Mouse (Mus musculus) liver, adult 2 months (tissue): Measurements from ENCODE around the gene Qsox1. TPM values are rescaled to one million over a fixed set of nuclear protein-coding genes. Genes with fewer than 3 reads are reported as not detected.
A peak's percentile ranks its signal among the peaks of the same experiment; 100 is the strongest.

Experiments
- DNase-seq: peaks from one replicate; pipeline ENCODE4 v3.0.0-alpha.2; 2011; ENCODE audit warnings: low read depth, low spot score; ENCODE audit errors: extremely low read depth
- H3K27ac ChIP-seq: fragments of 200-500 bp; replicated peaks from 2 replicates; pipeline ENCODE4 v1.5.1; 2012; ENCODE audit warnings: low read depth, mild to moderate bottlenecking, control low read depth, inconsistent platforms, low read length; ENCODE audit not compliant: insufficient read depth
- H3K27me3 ChIP-seq: fragments of 200-500 bp; 2 replicates; pipeline ENCODE4 v1.6.1; 2012; ENCODE audit warnings: mild to moderate bottlenecking, moderate library complexity, low read length, inconsistent platforms; ENCODE audit not compliant: control insufficient read depth, insufficient read depth
- H3K36me3 ChIP-seq: fragments of 200-500 bp; 2 replicates; pipeline ENCODE4 v1.6.1; 2012; ENCODE audit warnings: low read length, inconsistent platforms; ENCODE audit not compliant: control insufficient read depth, insufficient read depth
- H3K4me1 ChIP-seq: fragments of 200-500 bp; 2 replicates; pipeline ENCODE4 v1.6.1; 2011; ENCODE audit warnings: low read length; ENCODE audit not compliant: control insufficient read depth, insufficient read depth
- H3K4me3 ChIP-seq: fragments of 200-500 bp; 2 replicates; pipeline ENCODE4 v1.5.1; 2011; ENCODE audit warnings: low read depth, mild to moderate bottlenecking, control low read depth, low read length, moderate library complexity; ENCODE audit not compliant: insufficient read depth
- H3K79me2 ChIP-seq: fragments of 200-500 bp; 2 replicates; pipeline ENCODE4 v1.6.1; 2012; ENCODE audit warnings: inconsistent platforms, mild to moderate bottlenecking, low read length, moderate library complexity; ENCODE audit not compliant: control insufficient read depth, insufficient read depth
- H3K9ac ChIP-seq: fragments of 200-500 bp; 2 replicates; pipeline ENCODE4 v1.6.1; 2012; ENCODE audit warnings: low read depth, mild to moderate bottlenecking, control low read depth, inconsistent platforms, low read length
- CTCF ChIP-seq: fragments of 200-500 bp; IDR thresholded peaks from 2 replicates; pipeline ENCODE4 v1.5.1; 2011; ENCODE audit warnings: low read depth, low read length, control low read depth
- POLR2A ChIP-seq: fragments of 200-500 bp; IDR thresholded peaks from 2 replicates; pipeline ENCODE4 v1.6.1; 2011; ENCODE audit warnings: low read length, control low read depth; ENCODE audit not compliant: insufficient read depth; ENCODE audit errors: extremely low read depth
- WGBS: fragments of 180-500 bp; shearing (Covaris S2); methylation state at CpG from one replicate; pipeline ENCODE4 v1.1.7; 2018; 5-methylcytosine and 5-hydroxymethylcytosine counted together
- polyA plus RNA-seq: library from polyadenylated mRNA; depleted of rRNA; stranded (reverse); fragments of >200 nt; gene quantifications from 2 replicates; pipeline ENCODE4 v1.2.3, GENCODE M21; 2012; rRNA removed
- total RNA-seq: library from RNA; depleted of rRNA; stranded (reverse); fragments of >200 nt; gene quantifications from 2 replicates; pipeline ENCODE4 v1.2.3, GENCODE M21; 2014; rRNA removed

The Qsox1 gene
- total RNA-seq (221 and 249 TPM in 2 replicates), polyA plus RNA-seq (475 and 543 TPM in 2 replicates)

DNA sequence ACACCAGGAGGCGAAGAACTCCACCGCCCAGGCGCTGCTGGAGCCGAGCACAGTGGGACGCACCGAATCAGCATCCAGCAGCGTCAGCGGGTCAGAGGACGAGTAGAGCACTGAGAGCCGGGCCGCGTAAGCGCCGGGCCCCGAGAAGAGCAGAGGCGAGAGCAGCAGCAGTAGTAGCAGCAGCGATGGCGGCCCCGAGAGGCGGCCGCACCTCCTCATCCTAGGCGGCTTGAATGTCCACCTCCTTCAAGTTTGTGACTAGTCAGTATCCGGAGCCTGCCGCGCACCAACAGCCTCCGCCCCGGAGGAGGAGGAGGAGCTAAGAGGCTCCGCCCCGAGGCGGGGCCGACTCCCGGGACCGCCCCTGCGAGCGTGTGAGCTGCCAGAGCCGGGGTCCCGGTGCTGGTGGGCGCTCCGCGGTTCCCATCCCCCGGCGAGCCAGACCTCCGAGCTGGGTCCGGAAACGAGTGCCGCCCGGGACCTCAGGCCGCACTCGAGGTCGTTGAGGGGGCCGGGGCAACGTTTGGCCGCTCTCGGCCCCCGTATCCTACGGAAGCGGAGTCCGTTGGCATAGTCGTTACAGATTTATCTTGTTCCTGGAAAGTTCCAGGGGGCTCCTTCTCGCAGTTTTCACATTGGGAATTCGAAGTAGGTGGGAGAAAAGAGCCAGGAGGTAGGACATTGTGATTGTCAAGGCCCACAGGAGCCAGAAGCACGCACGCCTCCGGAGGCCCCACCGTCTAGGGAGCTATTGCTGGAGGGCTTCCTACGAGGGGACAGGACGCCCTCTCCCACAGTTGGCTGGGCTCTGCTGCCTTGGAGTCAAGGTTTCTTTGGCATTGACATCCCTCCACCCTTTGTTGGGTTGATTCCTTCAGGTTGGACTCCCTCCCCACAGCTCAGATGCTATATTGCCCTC is at the start of gene Qsox1:
Gene Qsox1 (minus strand): TSS at position 309 of the 919 bp plus-strand sequence.
- Histone ChIP-seq H3K27ac (peak within 1 kb of the TSS; percentile 76), H3K4me3 (peak within 1 kb of the TSS; percentile 97), H3K27me3 (no peaks in the 10 kb centered on the region), H3K36me3 (no peaks in the 10 kb centered on the region), H3K9ac (peak within 1 kb of the TSS; percentile 89), H3K79me2 (peaks cover 16% of the 10 kb centered on the region), H3K4me1 (peaks cover 16% of the 10 kb centered on the region)
- WGBS, result under 1% methylated on average over 66 of the region's 67 CpGs
- TF ChIP-seq POLR2A (peak; percentile 95), CTCF (no peak)
- DNase-seq, result peak; percentile 73

DNA sequence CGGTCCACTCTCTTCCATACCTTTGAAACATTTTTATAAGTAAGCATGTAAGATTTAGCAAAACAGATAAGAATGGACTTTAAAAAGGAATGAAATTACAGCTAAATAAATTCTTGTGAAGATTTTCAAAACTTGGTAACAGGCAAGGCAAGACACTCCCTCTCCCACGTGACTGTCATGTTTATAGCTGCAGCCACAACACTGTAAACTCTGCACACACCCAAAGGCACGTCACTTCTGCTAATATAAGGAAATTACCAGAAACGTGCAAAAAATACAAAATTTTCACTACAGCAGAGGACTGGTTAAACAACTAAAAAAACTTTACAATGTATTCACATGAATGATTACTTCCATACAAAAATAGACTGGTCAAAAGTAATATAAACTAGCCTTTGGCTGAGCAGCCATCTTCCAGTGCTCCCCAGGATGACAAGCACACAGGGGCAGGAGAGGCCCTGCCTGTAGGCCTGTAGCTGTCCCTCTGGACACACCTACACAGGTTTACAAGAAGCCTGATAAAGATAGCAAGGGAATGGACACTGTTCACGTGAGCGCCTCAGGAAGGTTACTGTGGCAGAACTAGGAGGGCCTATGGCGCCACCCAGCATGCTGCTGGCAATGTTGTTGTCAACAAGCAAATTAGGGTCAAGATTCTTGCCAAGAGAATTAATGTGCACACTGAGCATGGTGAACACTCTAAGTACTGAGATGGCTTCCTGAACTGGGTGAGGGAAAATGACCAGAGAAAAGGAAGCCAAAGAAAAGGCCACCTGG is 42.4 kb upstream of the Qsox1 start:
- peak; percentile 82 for DNase-seq
- WGBS, result 70% methylated on average over 7 of the region's 7 CpGs
- peaks cover 43% of the 10 kb centered on the region for H3K36me3 ChIP-seq

DNA sequence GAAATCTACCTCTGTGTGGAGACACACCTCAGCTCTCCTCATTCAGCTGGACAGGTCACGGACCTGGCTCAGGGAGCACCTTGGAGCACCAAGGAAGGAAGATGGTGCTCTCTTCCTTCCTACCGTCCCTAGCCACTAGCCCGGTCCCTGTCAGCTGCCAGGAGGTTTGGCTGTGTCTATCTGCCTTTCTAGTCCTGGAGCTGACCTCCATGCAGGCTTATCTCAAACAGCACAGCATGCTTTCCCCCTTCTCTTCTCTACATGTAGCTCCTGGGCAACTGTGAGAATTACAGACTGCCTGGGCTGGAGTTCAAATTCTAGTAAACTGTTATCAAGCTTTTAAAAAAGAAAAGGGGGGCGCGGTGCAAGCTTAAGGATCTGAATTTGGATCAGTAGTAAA is 40.3 kb upstream of the Qsox1 start:
- H3K27me3 ChIP-seq, result no peaks in the 10 kb centered on the region
- H3K36me3 ChIP-seq, result peaks cover 36% of the 10 kb centered on the region
- no peak overlapping the region for H3K4me3 ChIP-seq
- DNase-seq, result no peak
- no peak overlapping the region for H3K9ac ChIP-seq
- no peak for TF ChIP-seq POLR2A
- TF ChIP-seq CTCF, result no peak
- H3K4me1 ChIP-seq, result no peaks in the 10 kb centered on the region; the same call in 1 of the 2 replicates
- 97% methylated on average over 5 of the region's 5 CpGs for WGBS
- H3K27ac ChIP-seq, result no peak overlapping the region
- peaks cover 4% of the 10 kb centered on the region; the same call in 1 of the 2 replicates for H3K79me2 ChIP-seq

More for the DNA sequence above, 42.4 kb upstream of the Qsox1 start:
- Histone ChIP-seq H3K4me3 (no peak overlapping the region), H3K27ac (no peak overlapping the region), H3K27me3 (no peaks in the 10 kb centered on the region), H3K4me1 (no peaks in the 10 kb centered on the region; the same call in 1 of the 2 replicates), H3K9ac (no peak overlapping the region), H3K79me2 (peaks cover 4% of the 10 kb centered on the region; the same call in 1 of the 2 replicates)
- TF ChIP-seq CTCF (peak; percentile 35), POLR2A (no peak)

DNA sequence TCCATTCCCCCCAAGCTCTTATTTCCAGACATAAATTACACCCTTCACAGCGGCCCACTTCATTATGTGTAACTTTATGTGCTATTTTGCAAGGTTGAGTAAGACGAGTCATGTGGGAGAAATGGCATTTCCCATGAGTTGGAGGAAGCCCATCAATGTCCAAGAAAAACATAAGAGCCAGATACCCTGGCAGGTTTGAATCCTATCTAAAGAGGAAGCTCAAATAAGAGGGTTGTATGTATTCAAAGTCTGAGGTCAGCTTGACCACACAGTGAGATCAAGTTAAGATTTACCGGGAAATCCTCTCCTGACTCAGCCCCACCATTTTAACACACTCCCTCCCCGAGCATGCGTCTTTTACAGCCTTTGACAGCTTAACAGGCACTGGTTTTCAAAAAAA is 31.5 kb upstream of the Qsox1 start:
- peaks cover 12% of the 10 kb centered on the region for H3K4me1 ChIP-seq
- DNase-seq, result no peak
- no peaks in the 10 kb centered on the region for H3K79me2 ChIP-seq
- no peak overlapping the region for H3K27ac ChIP-seq
- H3K9ac ChIP-seq, result no peak overlapping the region
- H3K4me3 ChIP-seq, result no peak overlapping the region
- 75% methylated on average over 5 of the region's 5 CpGs for WGBS
- H3K27me3 ChIP-seq, result no peaks in the 10 kb centered on the region
- H3K36me3 ChIP-seq, result peaks cover 23% of the 10 kb centered on the region
- TF ChIP-seq CTCF (no peak), POLR2A (no peak)

DNA sequence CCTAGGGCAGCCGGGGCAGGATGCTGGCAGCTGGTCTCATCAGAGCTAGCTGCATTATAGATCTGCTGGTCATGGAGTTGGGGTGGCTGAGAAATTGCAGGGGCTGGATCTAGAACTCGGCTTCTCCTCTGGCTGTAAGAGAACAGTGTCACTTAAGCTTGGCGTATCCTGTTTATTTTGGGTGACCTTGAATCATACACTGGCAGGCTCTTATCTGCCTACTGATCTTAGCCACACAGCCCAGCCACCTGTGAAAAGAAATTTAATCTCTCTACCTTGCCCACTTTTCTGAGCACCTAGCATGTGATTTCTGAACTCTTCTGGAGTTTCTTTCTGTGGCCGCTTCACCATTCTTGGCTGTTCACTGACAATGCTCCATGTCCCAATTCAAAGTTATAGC is 30.8 kb upstream of the Qsox1 start:
- no peak for TF ChIP-seq POLR2A
- TF ChIP-seq CTCF, result no peak
- Histone ChIP-seq H3K9ac (peak overlapping the region; percentile 5; the same call in 1 of the 2 replicates), H3K4me3 (no peak overlapping the region), H3K36me3 (peaks cover 20% of the 10 kb centered on the region), H3K4me1 (peaks cover 12% of the 10 kb centered on the region), H3K27me3 (no peaks in the 10 kb centered on the region), H3K79me2 (no peaks in the 10 kb centered on the region), H3K27ac (peak overlapping the region; percentile 22; the same call in 1 of the 2 replicates)
- peak; percentile 80 for DNase-seq
- 24% methylated on average over 4 of the region's 4 CpGs for WGBS
